Mouse (Mus musculus): ENCODE data around the gene Psmd9.
A peak's percentile ranks its signal among the peaks of the same experiment; 100 is the strongest.
"Not testable (repeated sequence)": the region's sequence is repeated elsewhere in the genome, so short reads cannot be mapped to it uniquely, and the experiment has no call there.

The Psmd9 gene

DNA sequence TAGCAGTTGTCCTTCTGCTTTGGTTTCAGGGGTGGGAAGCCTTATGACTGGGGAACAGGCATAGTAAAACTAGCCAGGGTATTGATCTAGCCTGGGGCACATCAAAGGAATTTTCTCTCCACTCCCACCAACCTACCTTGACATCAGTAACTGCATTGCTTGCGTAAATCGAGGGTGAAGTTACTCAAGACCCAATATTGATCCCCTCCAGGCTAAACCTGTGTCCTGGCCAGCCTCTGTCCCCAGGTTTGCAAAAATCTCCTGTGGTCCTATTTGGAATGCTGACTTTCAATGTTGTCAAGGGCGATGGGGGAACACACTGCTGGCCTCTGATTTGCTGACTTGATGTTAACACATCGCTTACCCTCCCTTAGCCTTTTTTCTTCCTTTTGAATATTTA is 27.5 kb downstream of the Psmd9 start:
- no peak for DNase-seq

GRCm38 (mm10) chr5:123198523-123198922 is 29.3 kb downstream of the Psmd9 start:
- DNase-seq, result no peak

DNA sequence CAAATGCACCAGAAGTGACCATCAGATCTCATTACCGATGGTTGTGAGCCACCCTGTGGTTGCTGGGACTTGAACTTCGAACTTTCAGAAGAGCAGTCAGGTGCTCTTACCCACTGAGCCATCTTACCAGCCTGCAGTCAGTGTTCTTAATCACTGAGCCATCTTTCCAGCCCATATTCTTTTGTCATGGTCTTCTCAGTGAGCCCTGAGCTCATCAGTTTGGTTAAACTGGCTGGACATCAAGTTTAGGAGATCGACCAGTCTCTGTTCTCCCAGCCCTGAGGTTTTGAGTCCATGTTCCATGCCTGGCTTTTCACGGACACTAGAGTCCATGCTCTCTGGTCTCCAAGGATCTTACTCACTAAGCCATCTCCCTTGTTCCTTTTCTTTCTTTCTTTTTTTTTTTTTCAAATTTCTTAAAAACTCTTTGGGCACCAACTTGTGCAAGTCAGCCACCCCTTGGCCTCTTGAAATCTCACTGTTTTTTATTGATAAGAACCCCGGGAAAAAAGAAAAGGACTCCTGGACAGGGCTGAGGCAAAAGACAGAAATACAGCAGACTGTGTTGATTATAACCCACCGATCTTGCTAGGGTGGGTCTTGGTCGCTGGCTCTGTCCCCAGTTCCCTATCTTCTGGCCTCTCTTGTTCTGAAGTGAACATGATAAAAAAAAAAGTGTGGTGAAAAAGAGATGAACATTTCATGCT is 31.8 kb downstream of the Psmd9 start:
- DNase-seq, result not testable (repeated sequence)

- DNase-seq, result no peak
Observed at GRCm38 (mm10) chr5:123201523-123201892, 32.3 kb downstream of the Psmd9 start.

GRCm38 (mm10) chr5:123201987-123202386 is 32.8 kb downstream of the Psmd9 start:
- DNase-seq, result no peak

- DNase-seq, result not testable (repeated sequence)
Observed at GRCm38 (mm10) chr5:123202771-123203170, 33.6 kb downstream of the Psmd9 start.

GRCm38 (mm10) chr5:123203591-123203990 is 34.4 kb downstream of the Psmd9 start:
- DNase-seq, result not testable (repeated sequence)

GRCm38 (mm10) chr5:123222346-123223050 is 53.3 kb downstream of the Psmd9 start:
- DNase-seq, result not testable (repeated sequence)

- no peak for DNase-seq
Observed at GRCm38 (mm10) chr5:123223051-123223410, 53.8 kb downstream of the Psmd9 start.

GRCm38 (mm10) chr5:123223861-123224260 is 54.6 kb downstream of the Psmd9 start:
- DNase-seq, result not testable (repeated sequence)

DNA sequence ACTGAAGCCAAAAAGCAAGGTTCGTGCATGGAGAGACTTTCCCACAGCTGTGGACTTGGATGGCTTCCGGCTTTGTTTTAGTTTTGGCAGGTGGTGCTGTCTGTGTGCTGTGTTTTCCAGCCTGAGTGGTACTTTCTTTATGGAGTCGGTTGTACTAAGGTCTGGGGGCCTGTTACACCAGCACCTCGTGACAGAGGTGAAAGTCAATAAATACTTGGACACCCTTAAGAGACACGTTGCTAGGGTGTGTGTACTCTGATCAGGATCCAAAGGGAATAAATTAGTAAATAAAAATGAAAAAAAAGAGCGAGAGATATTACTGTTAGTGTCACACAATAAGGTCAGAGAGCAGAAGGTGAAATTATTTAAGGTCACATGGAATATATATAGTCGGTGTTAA is 57.6 kb downstream of the Psmd9 start:
- DNase-seq, result no peak

GRCm38 (mm10) chr5:123227762-123228523 is 58.7 kb downstream of the Psmd9 start:
- peak; percentile 98 for DNase-seq

DNA sequence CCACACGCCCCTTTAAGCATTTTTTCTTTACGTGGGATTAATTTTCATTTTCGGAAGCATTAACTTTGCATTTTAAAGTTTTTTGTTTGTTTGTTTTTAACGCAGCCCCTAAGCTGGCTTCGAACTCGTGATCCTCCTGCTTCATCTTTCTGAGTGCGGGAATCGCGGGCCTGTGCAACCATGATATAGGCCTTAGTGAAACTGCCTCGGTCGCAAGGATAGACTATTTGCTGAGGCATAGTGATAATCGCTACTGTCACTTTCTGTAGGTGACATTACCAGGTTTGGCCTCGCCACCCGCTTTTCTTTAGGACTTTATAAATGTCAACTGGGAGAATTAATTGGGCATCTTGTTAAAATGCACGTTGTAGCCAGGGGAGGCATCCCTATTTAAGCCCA is 59.3 kb downstream of the Psmd9 start:
- DNase-seq, result no peak

GRCm38 (mm10) chr5:123229296-123229695 is 60.1 kb downstream of the Psmd9 start:
- DNase-seq, result no peak

GRCm38 (mm10) chr5:123232180-123232579 is 63.0 kb downstream of the Psmd9 start:
- no peak for DNase-seq

- DNase-seq, result peak; percentile 52
Observed at GRCm38 (mm10) chr5:123235731-123236130, 66.5 kb downstream of the Psmd9 start.

- DNase-seq, result no peak
Observed at GRCm38 (mm10) chr5:123236426-123236825, 67.2 kb downstream of the Psmd9 start.

- no peak for DNase-seq
Observed at GRCm38 (mm10) chr5:123239501-123239900, 70.3 kb downstream of the Psmd9 start.

DNA sequence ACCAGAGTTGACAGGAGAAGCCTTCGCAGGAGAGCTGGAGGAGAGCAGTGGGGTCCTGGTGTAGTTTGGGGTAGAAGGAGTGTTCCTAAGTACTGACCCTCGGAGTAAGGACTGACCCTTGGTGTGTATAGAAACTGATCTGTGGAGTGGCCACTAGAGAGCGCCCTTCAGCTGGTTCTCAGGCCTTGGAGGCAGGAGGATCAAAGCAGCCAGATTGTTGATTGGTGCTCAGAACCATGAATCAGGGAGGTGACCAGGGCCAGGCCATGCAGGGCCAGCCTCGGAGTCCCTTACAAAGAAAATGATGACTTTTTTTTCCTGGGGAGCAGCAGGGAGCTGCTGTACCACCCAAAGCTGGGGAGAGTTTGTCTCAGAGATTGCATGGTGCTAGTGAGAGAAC is 76.3 kb downstream of the Psmd9 start:
- peak; percentile 50 for DNase-seq

GRCm38 (mm10) chr5:123251390-123251789 is 82.2 kb downstream of the Psmd9 start:
- no peak for DNase-seq

GRCm38 (mm10) chr5:123251834-123252233 is 82.6 kb downstream of the Psmd9 start, which contains the start of gene Wdr66:
Gene Wdr66 (plus strand): TSS chr5:123252102.
- peak; percentile 93 for DNase-seq

GRCm38 (mm10) chr5:123256841-123257755 is 87.9 kb downstream of the Psmd9 start:
- DNase-seq, result peak; percentile 76

- DNase-seq, result peak; percentile 40
Observed at GRCm38 (mm10) chr5:123258990-123259389, 89.8 kb downstream of the Psmd9 start.

Measured in right cerebral cortex, postnatal 14 days (tissue).